Mouse (Mus musculus): ENCODE results near the gene Fem1b. TPM values are rescaled to one million over a fixed set of nuclear protein-coding genes. Genes with fewer than 3 reads are reported as not detected.

The Fem1b gene
- total and polyA plus RNA-seq, 3 experiments: 4.9 to 16.7 (median 16.1) TPM

DNA sequence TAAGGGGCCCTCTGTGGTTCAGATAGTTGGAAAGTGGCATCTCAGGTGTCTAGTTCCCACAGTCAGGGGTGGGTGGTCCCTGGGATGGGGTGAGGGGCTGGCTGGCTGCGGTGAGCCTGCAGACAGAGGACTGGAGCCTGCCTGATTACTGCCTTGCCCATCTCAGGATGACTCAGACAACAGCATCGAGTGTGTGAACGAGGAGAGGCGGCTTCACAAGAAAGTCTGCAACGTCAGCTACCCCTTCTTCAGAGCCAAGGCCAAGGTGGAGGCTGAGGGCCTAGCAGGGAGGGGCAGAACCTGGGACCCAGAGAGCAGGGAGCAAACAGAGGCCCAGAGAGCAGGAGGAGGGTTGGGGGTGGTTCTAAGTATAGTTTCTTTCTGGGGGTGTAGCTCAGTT, 43.4 kb downstream of the Fem1b start:
- intact Hi-C loops (cut with DNase I): no loop called here
- Histone ChIP-seq H3K9ac (ENCODE audit: low read depth, low read length) (no peak overlapping the region), H3K4me3 (no peak overlapping the region), H3K36me3 (ENCODE audit: control insufficient read depth, insufficient read depth, low read length) (no peaks in the 10 kb centered on the region), H3K27me3 (ENCODE audit: control insufficient read depth, insufficient read depth, low read length) (no peaks in the 10 kb centered on the region), H3K79me2 (replicated peaks; ENCODE audit: control insufficient read depth, insufficient read depth, low read length) (no peaks in the 10 kb centered on the region), H3K27ac (no peak overlapping the region), H3K4me1 (ENCODE audit: control insufficient read depth, insufficient read depth, low read length) (no peaks in the 10 kb centered on the region)
- 74% methylated on average over 5 of the region's 5 CpGs for WGBS
- DNase-seq: no peak
- TF ChIP-seq POLR2A (IDR thresholded peaks at IDR 0.05; ENCODE audit: insufficient read depth, low read depth, low read length): no peak
- no peak for TF ChIP-seq EP300 (IDR thresholded peaks at IDR 0.05; ENCODE audit: insufficient read depth, low read depth, low read length)
- TF ChIP-seq CTCF (IDR thresholded peaks at IDR 0.05): no peak

GRCm38 (mm10) chr9:62767464-62767863, 44.3 kb downstream of the Fem1b start:
- Histone ChIP-seq H3K9ac (ENCODE audit: low read depth, low read length) (no peak overlapping the region), H3K27me3 (ENCODE audit: control insufficient read depth, insufficient read depth, low read length) (no peaks in the 10 kb centered on the region), H3K4me1 (ENCODE audit: control insufficient read depth, insufficient read depth, low read length) (no peaks in the 10 kb centered on the region), H3K36me3 (ENCODE audit: control insufficient read depth, insufficient read depth, low read length) (no peaks in the 10 kb centered on the region), H3K27ac (no peak overlapping the region), H3K79me2 (replicated peaks; ENCODE audit: control insufficient read depth, insufficient read depth, low read length) (no peaks in the 10 kb centered on the region), H3K4me3 (no peak overlapping the region)
- WGBS: 69% methylated on average over 17 of the region's 17 CpGs
- no peak for TF ChIP-seq EP300 (IDR thresholded peaks at IDR 0.05; ENCODE audit: insufficient read depth, low read depth, low read length)
- TF ChIP-seq POLR2A (IDR thresholded peaks at IDR 0.05; ENCODE audit: insufficient read depth, low read depth, low read length): no peak
- no peak for TF ChIP-seq CTCF (IDR thresholded peaks at IDR 0.05)
- DNase-seq: no peak
- intact Hi-C loops (cut with DNase I): no loop called here

DNA sequence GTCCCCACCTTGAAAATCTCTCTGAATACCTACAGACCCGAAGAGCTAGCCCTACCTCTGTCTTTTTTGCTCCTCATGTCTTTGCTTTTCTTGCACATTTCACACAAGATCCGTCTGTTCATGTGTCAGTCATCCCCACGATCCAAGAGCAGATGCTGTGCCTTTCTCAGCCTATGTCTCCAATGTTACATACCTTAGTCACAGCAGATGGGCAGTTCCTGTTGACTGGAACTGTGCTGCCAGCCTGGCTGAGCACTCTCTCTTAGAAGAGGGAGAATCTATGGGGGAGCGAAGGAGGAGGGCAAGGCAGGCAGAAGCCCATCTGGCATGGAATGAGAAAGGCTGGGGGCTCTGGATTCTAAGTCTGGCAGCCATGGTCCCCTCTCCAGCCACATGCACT, 46.4 kb downstream of the Fem1b start:
- no peak for DNase-seq
- intact Hi-C loops (cut with DNase I): no loop called here
- Histone ChIP-seq H3K36me3 (ENCODE audit: control insufficient read depth, insufficient read depth, low read length) (no peaks in the 10 kb centered on the region), H3K79me2 (replicated peaks; ENCODE audit: control insufficient read depth, insufficient read depth, low read length) (no peaks in the 10 kb centered on the region), H3K27ac (no peak overlapping the region), H3K4me1 (ENCODE audit: control insufficient read depth, insufficient read depth, low read length) (no peaks in the 10 kb centered on the region), H3K27me3 (ENCODE audit: control insufficient read depth, insufficient read depth, low read length) (no peaks in the 10 kb centered on the region), H3K9ac (ENCODE audit: low read depth, low read length) (no peak overlapping the region), H3K4me3 (no peak overlapping the region)
- TF ChIP-seq POLR2A (IDR thresholded peaks at IDR 0.05; ENCODE audit: insufficient read depth, low read depth, low read length): no peak
- no peak for TF ChIP-seq CTCF (IDR thresholded peaks at IDR 0.05)
- TF ChIP-seq EP300 (IDR thresholded peaks at IDR 0.05; ENCODE audit: insufficient read depth, low read depth, low read length): no peak
- WGBS: 72% methylated on average over 4 of the region's 4 CpGs

- H3K36me3 ChIP-seq (ENCODE audit: control insufficient read depth, insufficient read depth, low read length): no peaks in the 10 kb centered on the region
- no peaks in the 10 kb centered on the region for H3K27me3 ChIP-seq (ENCODE audit: control insufficient read depth, insufficient read depth, low read length)
- intact Hi-C loops (cut with DNase I): no loop called here
- no peak overlapping the region for H3K4me3 ChIP-seq
- WGBS: 8% methylated on average over 13 of the region's 13 CpGs
- no peaks in the 10 kb centered on the region for H3K79me2 ChIP-seq (replicated peaks; ENCODE audit: control insufficient read depth, insufficient read depth, low read length)
- DNase-seq: no peak
- no peak overlapping the region for H3K9ac ChIP-seq (ENCODE audit: low read depth, low read length)
- no peaks in the 10 kb centered on the region for H3K4me1 ChIP-seq (ENCODE audit: control insufficient read depth, insufficient read depth, low read length)
- no peak overlapping the region for H3K27ac ChIP-seq
- TF ChIP-seq EP300 (IDR thresholded peaks at IDR 0.05; ENCODE audit: insufficient read depth, low read depth, low read length) (no peak), CTCF (IDR thresholded peaks at IDR 0.05) (no peak), POLR2A (IDR thresholded peaks at IDR 0.05; ENCODE audit: insufficient read depth, low read depth, low read length) (no peak)
Measured at GRCm38 (mm10) chr9:62763478-62763877, 48.3 kb downstream of the Fem1b start.

DNA sequence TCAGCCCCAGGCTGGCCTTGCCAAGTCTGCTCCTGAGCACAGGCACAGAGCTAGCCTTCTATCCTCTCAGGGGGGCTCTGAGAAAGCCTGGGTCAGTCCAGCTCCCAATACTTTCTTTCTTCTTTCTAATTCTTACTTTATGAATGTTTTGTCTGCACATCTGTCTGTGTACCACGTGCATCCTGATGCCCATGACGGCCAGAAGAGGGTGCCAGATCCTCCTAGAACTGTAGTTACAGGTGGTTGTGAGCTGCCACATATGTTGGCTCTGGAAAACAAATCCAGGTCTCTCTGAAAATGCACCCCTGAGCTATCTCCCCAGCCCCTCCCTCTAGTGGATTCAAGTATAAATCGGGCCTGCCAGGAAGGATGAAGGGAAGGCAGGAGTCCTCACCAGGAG, 52.1 kb downstream of the Fem1b start:
- WGBS: 60% methylated on average over 3 of the region's 3 CpGs
- Histone ChIP-seq H3K27me3 (ENCODE audit: control insufficient read depth, insufficient read depth, low read length) (no peaks in the 10 kb centered on the region), H3K4me1 (ENCODE audit: control insufficient read depth, insufficient read depth, low read length) (no peaks in the 10 kb centered on the region), H3K36me3 (ENCODE audit: control insufficient read depth, insufficient read depth, low read length) (no peaks in the 10 kb centered on the region), H3K4me3 (no peak overlapping the region), H3K27ac (no peak overlapping the region), H3K9ac (ENCODE audit: low read depth, low read length) (no peak overlapping the region), H3K79me2 (replicated peaks; ENCODE audit: control insufficient read depth, insufficient read depth, low read length) (no peaks in the 10 kb centered on the region)
- intact Hi-C loops (cut with DNase I): no loop called here
- peak; percentile 25 for TF ChIP-seq CTCF (IDR thresholded peaks at IDR 0.05)
- TF ChIP-seq POLR2A (IDR thresholded peaks at IDR 0.05; ENCODE audit: insufficient read depth, low read depth, low read length): no peak
- TF ChIP-seq EP300 (IDR thresholded peaks at IDR 0.05; ENCODE audit: insufficient read depth, low read depth, low read length): no peak
- DNase-seq: no peak

GRCm38 (mm10) chr9:62758288-62758687, 53.4 kb downstream of the Fem1b start:
- Histone ChIP-seq H3K79me2 (replicated peaks; ENCODE audit: control insufficient read depth, insufficient read depth, low read length) (no peaks in the 10 kb centered on the region), H3K4me1 (ENCODE audit: control insufficient read depth, insufficient read depth, low read length) (no peaks in the 10 kb centered on the region), H3K9ac (ENCODE audit: low read depth, low read length) (no peak overlapping the region), H3K4me3 (no peak overlapping the region), H3K36me3 (ENCODE audit: control insufficient read depth, insufficient read depth, low read length) (no peaks in the 10 kb centered on the region), H3K27ac (no peak overlapping the region), H3K27me3 (ENCODE audit: control insufficient read depth, insufficient read depth, low read length) (no peaks in the 10 kb centered on the region)
- intact Hi-C loops (cut with DNase I): no loop called here
- TF ChIP-seq POLR2A (IDR thresholded peaks at IDR 0.05; ENCODE audit: insufficient read depth, low read depth, low read length) (no peak), CTCF (IDR thresholded peaks at IDR 0.05) (no peak), EP300 (IDR thresholded peaks at IDR 0.05; ENCODE audit: insufficient read depth, low read depth, low read length) (no peak)
- no peak for DNase-seq
- WGBS: 91% methylated on average over 4 of the region's 4 CpGs

All from heart, adult 2 months (tissue).